Mouse (Mus musculus): Measurements from ENCODE around the gene Hist2h2ac. TPM values are rescaled to one million over a fixed set of nuclear protein-coding genes. Genes with fewer than 3 reads are reported as not detected.
A peak's percentile ranks its signal among the peaks of the same experiment; 100 is the strongest.

Gene Hist2h2ac
- total RNA-seq, 2 experiments from 2014 or later = 42.3 to 3,907 TPM

- ATAC-seq (replicated peaks; ENCODE audit: poor library complexity) = no peak
Observed at GRCm38 (mm10) chr3:96250890-96251289, 30.2 kb upstream of the Hist2h2ac start.

GRCm38 (mm10) chr3:96249034-96249345, 28.3 kb upstream of the Hist2h2ac start:
- ATAC-seq (replicated peaks; ENCODE audit: poor library complexity) = no peak

- ATAC-seq (replicated peaks; ENCODE audit: poor library complexity) = no peak
Observed at GRCm38 (mm10) chr3:96248141-96249033, 27.7 kb upstream of the Hist2h2ac start.

- ATAC-seq (replicated peaks; ENCODE audit: poor library complexity) = no peak
Observed at GRCm38 (mm10) chr3:96247356-96248140, 26.9 kb upstream of the Hist2h2ac start.

GRCm38 (mm10) chr3:96246427-96246856, 25.8 kb upstream of the Hist2h2ac start, which contains the start of gene Hist2h3c1:
Hist2h3c1 (plus strand) TSS chr3:96246685.
- ATAC-seq (replicated peaks; ENCODE audit: poor library complexity) = peak; percentile 62

- peak; percentile 51 for ATAC-seq (replicated peaks; ENCODE audit: poor library complexity)
Observed at GRCm38 (mm10) chr3:96246018-96246417, 25.3 kb upstream of the Hist2h2ac start.

- ATAC-seq (replicated peaks; ENCODE audit: poor library complexity) = peak; percentile 62
Observed at GRCm38 (mm10) chr3:96245003-96245886, 24.6 kb upstream of the Hist2h2ac start, which contains the start of gene Hist2h2aa1. Hist2h2aa1 (plus strand) TSS chr3:96245497.

- no peak for ATAC-seq (replicated peaks; ENCODE audit: poor library complexity)
Observed at GRCm38 (mm10) chr3:96243921-96244572, 23.4 kb upstream of the Hist2h2ac start.

- ATAC-seq (replicated peaks; ENCODE audit: poor library complexity) = no peak
Observed at GRCm38 (mm10) chr3:96240799-96241197, 20.1 kb upstream of the Hist2h2ac start.

GRCm38 (mm10) chr3:96239949-96240798, 19.5 kb upstream of the Hist2h2ac start, which contains the start of gene Hist2h2aa2:
Hist2h2aa2 (minus strand) TSS chr3:96240276.
- peak; percentile 56 for ATAC-seq (replicated peaks; ENCODE audit: poor library complexity)

GRCm38 (mm10) chr3:96238954-96239793, 18.5 kb upstream of the Hist2h2ac start, which contains the start of gene Hist2h3c2:
Hist2h3c2 (minus strand) TSS chr3:96239127.
- ATAC-seq (replicated peaks; ENCODE audit: poor library complexity) = peak; percentile 62

GRCm38 (mm10) chr3:96237904-96238511, 17.3 kb upstream of the Hist2h2ac start:
- 0 out of 2 replicates have a peak, but pooled peaks have one; percentile 2 for ATAC-seq (replicated peaks; ENCODE audit: poor library complexity)

- no peak for ATAC-seq (replicated peaks; ENCODE audit: poor library complexity)
Observed at GRCm38 (mm10) chr3:96237335-96237903, 16.7 kb upstream of the Hist2h2ac start.

- no peak for ATAC-seq (replicated peaks; ENCODE audit: poor library complexity)
Observed at GRCm38 (mm10) chr3:96236834-96237334, 16.2 kb upstream of the Hist2h2ac start.

- ATAC-seq (replicated peaks; ENCODE audit: poor library complexity) = no peak
Observed at GRCm38 (mm10) chr3:96235836-96236235, 15.2 kb upstream of the Hist2h2ac start.

GRCm38 (mm10) chr3:96234914-96235313, 14.2 kb upstream of the Hist2h2ac start:
- no peak for ATAC-seq (replicated peaks; ENCODE audit: poor library complexity)

- no peak for ATAC-seq (replicated peaks; ENCODE audit: poor library complexity)
Observed at GRCm38 (mm10) chr3:96231758-96232120, 11.1 kb upstream of the Hist2h2ac start.

All from megakaryocyte progenitor cell, adult 5-6 weeks (primary cell).